Mouse (Mus musculus): Measurements from ENCODE around the gene Mbd6. TPM values are rescaled to one million over a fixed set of nuclear protein-coding genes. Genes with fewer than 3 reads are reported as not detected.

The Mbd6 gene
- polyA plus RNA-seq, 1 experiment from 2014 or later, result 19.5 TPM

DNA sequence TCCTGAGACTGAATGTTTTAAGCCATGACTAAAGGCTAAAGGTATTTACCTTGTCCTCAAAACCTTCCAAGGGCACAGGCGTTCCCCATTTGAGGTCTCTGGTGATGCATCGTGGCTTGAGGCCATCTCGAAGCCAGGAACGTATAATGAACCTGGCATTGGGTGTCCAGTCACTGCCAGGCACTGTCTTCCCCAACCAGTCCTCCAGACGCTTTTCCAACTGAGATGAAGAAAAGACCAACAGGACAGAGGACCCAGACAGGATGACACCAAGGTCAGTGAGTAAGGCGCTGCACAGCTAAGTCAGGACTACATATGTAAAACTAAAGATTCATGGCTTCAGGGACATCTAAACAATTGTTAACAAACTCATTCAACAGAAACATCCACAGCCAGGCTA lies 11.5 kb upstream of the Mbd6 start:
- 95% methylated on average over 6 of the region's 6 CpGs for WGBS (ENCODE audit: missing documents)

DNA sequence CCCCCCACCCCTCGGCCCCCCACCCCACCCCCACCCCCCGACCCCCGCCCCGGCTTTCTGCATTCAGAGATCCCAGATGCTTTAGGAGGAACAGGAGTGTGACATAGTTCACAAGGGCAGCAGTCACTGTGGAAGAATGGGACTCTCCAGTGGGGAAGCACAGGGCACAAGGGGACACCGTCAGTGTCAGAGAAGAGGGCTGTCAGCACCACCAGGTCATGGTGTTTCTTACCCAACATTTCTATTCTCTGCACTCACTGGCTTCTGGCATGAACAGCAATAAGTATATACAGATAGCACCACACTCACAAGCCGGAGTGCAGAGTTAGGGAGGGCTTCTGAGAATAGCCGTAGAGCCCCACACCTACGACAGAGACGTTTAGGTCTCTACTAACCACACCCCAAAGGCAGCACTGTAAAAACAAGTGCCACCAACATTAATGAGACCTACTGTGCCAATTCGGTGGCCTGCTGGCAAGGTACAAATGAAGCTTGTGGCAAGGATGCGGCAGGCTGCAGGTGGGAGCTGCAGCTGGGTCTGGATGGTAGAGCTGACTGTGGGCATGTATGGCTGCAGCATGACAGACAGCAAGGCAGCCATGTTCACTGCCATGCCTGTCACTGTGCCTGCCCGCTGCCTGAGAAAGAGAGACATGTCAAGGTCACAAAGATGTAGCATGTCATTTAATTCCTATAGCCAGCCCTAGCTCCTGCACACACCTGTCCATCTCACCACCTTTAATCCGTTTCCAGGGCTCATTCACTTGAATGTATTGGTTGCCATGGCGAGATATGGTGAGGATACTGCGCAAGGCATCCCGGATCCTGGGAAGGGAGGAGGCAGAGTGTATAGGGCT lies 8.4 kb upstream of the Mbd6 start:
- WGBS (ENCODE audit: missing documents), result 94% methylated on average over 12 of the region's 16 CpGs
- Histone ChIP-seq H3K27ac (no peak overlapping the region), H3K79me2 (ENCODE audit: inconsistent target) (peaks cover 32% of the 10 kb centered on the region), H3K36me3 (ENCODE audit: inconsistent target) (peaks cover 60% of the 10 kb centered on the region), H3K4me3 (ENCODE audit: inconsistent target) (no peak overlapping the region)

More for the DNA sequence above, 11.5 kb upstream of the Mbd6 start:
- Histone ChIP-seq H3K4me3 (ENCODE audit: inconsistent target) (no peak overlapping the region), H3K27ac (no peak overlapping the region), H3K79me2 (ENCODE audit: inconsistent target) (peaks cover under 1% of the 10 kb centered on the region; the same call in 1 of the 2 replicates), H3K36me3 (ENCODE audit: inconsistent target) (peaks cover 71% of the 10 kb centered on the region)

DNA sequence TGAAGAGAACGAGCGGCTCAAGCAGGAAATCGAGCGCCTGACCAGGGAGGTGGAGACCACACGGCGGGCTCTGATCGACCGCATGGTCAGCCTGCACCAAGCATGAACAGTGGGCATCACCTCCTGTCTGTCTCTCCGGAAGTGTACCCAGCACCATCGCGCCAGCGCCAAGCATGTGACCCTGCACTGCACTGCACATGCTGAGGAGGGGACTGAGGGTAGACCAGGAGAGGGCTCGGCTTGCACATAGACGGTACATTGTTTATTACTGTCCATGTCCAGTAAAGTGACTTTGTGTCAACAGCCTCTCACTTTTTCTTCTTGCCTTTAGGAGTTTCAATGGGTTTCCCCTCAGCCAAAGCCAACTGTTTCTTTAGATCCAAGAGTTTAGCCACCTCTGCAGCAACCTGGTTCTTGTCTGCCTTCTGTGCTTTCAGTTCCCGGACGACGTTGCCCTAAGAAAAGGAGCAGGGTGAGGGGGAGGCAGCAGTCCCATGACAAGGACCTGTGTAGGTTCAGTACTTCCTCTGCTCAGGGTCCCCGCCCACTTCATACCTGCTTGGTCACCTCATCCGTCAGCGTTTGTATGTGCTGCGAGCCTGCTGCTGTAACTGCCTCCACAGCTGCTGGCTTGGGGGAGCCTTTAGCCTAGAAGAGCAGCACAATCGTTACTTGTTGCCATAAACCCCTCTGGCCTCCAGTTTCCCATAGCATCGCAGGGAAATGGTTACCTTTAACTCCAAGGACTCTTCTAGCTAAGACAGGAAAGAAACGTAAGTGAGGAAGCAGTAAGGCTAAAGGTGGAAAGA lies 7.4 kb upstream of the Mbd6 start:
- H3K4me3 ChIP-seq (ENCODE audit: inconsistent target), result no peak overlapping the region
- H3K27ac ChIP-seq, result no peak overlapping the region
- peaks cover 57% of the 10 kb centered on the region for H3K36me3 ChIP-seq (ENCODE audit: inconsistent target)
- WGBS (ENCODE audit: missing documents), result 92% methylated on average over 24 of the region's 24 CpGs
- peaks cover 42% of the 10 kb centered on the region for H3K79me2 ChIP-seq (ENCODE audit: inconsistent target)

DNA sequence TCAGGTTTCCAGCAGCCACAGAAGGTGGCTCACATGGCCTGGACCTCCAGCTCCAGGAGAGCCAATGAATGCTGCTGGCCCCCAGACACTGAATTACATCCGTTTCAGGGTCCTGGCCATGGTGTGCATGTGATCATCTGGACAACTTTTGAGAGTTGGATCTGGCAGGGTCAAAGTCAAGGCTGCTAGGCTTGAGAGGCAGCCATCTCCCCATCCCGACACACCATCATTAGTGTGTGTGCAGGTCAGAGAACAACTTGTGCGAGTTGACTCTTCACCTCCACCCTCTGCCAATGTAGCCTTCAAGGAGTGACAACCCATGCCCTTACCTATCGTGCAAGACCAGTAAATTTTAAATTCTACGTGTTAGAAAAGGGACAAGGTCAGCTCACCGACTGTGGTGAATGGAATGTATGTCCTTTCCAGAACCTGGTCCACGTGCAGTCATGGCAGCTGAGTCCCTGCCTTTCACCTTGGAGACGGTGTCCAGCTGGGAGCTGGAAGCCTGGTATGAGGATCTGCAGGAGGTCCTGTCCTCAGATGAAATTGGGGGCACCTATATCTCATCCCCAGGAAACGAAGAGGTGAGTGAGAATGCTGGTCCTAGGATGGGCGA lies 6.2 kb upstream of the Mbd6 start:
- Histone ChIP-seq H3K79me2 (ENCODE audit: inconsistent target) (peaks cover 48% of the 10 kb centered on the region), H3K4me3 (ENCODE audit: inconsistent target) (no peak overlapping the region), H3K36me3 (ENCODE audit: inconsistent target) (peaks cover 51% of the 10 kb centered on the region), H3K27ac (no peak overlapping the region)
- 95% methylated on average over 10 of the region's 10 CpGs for WGBS (ENCODE audit: missing documents)

- H3K36me3 ChIP-seq (ENCODE audit: inconsistent target), result peaks cover 42% of the 10 kb centered on the region
- no peak overlapping the region for H3K4me3 ChIP-seq (ENCODE audit: inconsistent target)
- WGBS (ENCODE audit: missing documents), result 86% methylated on average over 3 of the region's 3 CpGs
- H3K79me2 ChIP-seq (ENCODE audit: inconsistent target), result peaks cover 48% of the 10 kb centered on the region
- 0 out of 2 replicates have a peak overlapping the region, but pooled peaks have one; percentile 97 for H3K27ac ChIP-seq
Observed at GRCm38 (mm10) chr10:127293590-127294113, 4.8 kb upstream of the Mbd6 start.

DNA sequence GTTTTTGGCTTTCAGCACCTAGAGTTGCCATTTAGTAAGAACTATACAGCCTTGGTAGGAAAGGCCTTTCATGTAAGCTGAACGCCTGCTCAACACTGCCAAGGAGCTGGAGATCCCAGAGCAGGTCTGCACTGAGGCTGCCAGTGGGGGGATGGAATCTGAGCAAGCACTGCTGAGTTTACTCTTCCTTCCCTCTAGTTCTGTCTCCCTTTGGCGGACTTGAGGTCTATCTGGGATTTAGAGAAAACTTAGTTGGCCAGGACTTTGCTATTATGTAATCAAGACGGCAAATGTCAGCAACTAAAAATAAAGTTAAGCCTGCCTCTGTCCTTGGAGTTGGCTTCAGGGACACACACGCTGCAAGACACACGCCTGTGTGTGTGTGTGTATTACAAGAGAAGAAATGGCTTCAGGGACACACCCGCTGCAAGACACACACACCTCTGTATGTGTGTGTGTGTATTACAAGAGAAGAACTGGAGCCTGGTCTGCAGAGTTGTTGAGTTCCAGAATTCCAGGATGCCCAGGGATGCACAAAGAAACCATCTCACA lies 4.2 kb upstream of the Mbd6 start:
- Histone ChIP-seq H3K4me3 (ENCODE audit: inconsistent target) (peak overlapping the region; percentile 94), H3K79me2 (ENCODE audit: inconsistent target) (peaks cover 49% of the 10 kb centered on the region), H3K27ac (peak overlapping the region; percentile 97), H3K36me3 (ENCODE audit: inconsistent target) (peaks cover 42% of the 10 kb centered on the region)
- WGBS (ENCODE audit: missing documents), result 47% methylated on average over 6 of the region's 6 CpGs

GRCm38 (mm10) chr10:127291881-127292638 lies 3.2 kb upstream of the Mbd6 start:
- peaks cover 59% of the 10 kb centered on the region for H3K79me2 ChIP-seq (ENCODE audit: inconsistent target)
- WGBS (ENCODE audit: missing documents), result 15% methylated on average over 5 of the region's 5 CpGs
- peaks cover 37% of the 10 kb centered on the region for H3K36me3 ChIP-seq (ENCODE audit: inconsistent target)
- H3K27ac ChIP-seq, result peak overlapping the region; percentile 97
- peak overlapping the region; percentile 94 for H3K4me3 ChIP-seq (ENCODE audit: inconsistent target)

- peak overlapping the region; percentile 97 for H3K27ac ChIP-seq
- WGBS (ENCODE audit: missing documents), result 4% methylated on average over 19 of the region's 19 CpGs
- peaks cover 37% of the 10 kb centered on the region for H3K36me3 ChIP-seq (ENCODE audit: inconsistent target)
- peaks cover 67% of the 10 kb centered on the region for H3K79me2 ChIP-seq (ENCODE audit: inconsistent target)
- peak overlapping the region; percentile 94 for H3K4me3 ChIP-seq (ENCODE audit: inconsistent target)
Observed at GRCm38 (mm10) chr10:127290930-127291880, 2.4 kb upstream of the Mbd6 start.

DNA sequence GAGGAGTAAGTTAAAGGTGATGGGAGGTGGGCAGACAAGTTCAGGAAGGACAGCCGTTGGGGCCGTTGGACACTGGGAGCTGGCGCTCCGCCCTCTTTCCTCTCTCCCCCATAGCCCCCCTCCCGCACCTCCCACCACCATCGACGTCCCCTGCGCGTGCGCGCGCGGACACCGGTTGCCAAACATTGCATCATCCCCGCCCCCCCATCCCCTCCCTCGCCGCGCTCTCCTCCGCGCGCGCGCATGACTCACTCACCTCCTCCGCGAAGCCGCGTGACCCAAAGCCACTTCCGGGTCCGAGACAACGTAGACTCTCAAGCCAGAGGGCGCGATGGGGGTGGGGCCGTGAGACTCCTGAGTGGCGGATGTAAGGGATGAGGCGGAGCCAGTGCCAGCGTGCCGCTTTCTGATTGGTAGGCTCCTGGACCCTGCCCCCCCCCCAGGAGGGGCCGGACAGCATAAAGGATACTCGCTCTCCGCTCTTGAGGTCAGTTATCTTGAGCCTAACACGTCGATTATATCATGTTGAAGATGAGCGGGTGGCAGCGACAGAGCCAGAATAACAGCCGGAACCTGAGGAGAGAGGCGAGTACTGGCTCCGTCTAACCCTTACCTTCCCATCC lies 1.6 kb upstream of the Mbd6 start:
- 2% methylated on average over 45 of the region's 47 CpGs for WGBS (ENCODE audit: missing documents)
- peaks cover 31% of the 10 kb centered on the region for H3K36me3 ChIP-seq (ENCODE audit: inconsistent target)
- H3K27ac ChIP-seq, result peak overlapping the region; percentile 99

DNA sequence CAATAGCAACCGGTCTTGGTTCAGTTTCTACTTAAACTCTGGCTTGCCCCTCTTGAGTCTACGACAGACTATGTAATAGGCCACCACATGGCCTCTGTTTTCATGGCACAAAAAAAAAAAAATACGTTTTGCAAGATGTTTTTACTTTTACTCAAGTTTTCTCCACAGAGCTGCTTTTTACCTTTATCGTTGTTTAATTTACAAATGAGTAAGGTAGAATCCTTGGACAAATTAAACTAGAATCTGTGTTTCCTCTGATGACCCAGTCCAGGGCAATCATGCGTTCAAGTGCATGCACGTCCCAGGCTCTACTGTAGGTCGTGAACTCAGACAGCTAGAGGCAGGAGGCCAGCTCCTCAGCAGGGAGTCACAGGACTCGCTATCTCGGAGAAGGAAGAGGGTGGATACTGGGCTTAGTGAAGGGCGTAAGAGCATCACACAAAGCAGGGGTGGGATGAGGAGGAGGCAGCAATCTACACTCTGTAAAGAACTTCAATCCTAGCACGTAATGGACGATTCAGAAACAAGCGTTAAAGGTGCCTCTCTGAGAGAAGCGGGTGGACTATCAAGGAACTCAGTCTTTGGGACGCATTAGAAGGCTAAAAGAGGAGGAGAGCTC lies 864 bp upstream of the Mbd6 start:
- peak overlapping the region; percentile 27 for H3K4me3 ChIP-seq (ENCODE audit: inconsistent target)
- peak overlapping the region; percentile 99 for H3K27ac ChIP-seq
- peaks cover 28% of the 10 kb centered on the region; the same call in 1 of the 2 replicates for H3K36me3 ChIP-seq (ENCODE audit: inconsistent target)
- 2% methylated on average over 15 of the region's 15 CpGs for WGBS (ENCODE audit: missing documents)
- H3K79me2 ChIP-seq (ENCODE audit: inconsistent target), result peaks cover 76% of the 10 kb centered on the region

More for the DNA sequence above, 1.6 kb upstream of the Mbd6 start:
- Histone ChIP-seq H3K4me3 (ENCODE audit: inconsistent target) (peak overlapping the region; percentile 94), H3K79me2 (ENCODE audit: inconsistent target) (peaks cover 75% of the 10 kb centered on the region)

- Histone ChIP-seq H3K27ac (peak overlapping the region; percentile 92), H3K36me3 (ENCODE audit: inconsistent target) (peaks cover 25% of the 10 kb centered on the region; the same call in 1 of the 2 replicates), H3K4me3 (ENCODE audit: inconsistent target) (peak overlapping the region; percentile 82), H3K79me2 (ENCODE audit: inconsistent target) (peaks cover 72% of the 10 kb centered on the region)
- WGBS (ENCODE audit: missing documents), result 1% methylated on average over 14 of the region's 28 CpGs
Observed at GRCm38 (mm10) chr10:127288328-127288799, 454 bp downstream of the Mbd6 start.

GRCm38 (mm10) chr10:127287936-127288293 lies 903 bp downstream of the Mbd6 start:
- Histone ChIP-seq H3K36me3 (ENCODE audit: inconsistent target) (peaks cover 29% of the 10 kb centered on the region), H3K27ac (peak overlapping the region; percentile 92), H3K4me3 (ENCODE audit: inconsistent target) (peak overlapping the region; percentile 82), H3K79me2 (ENCODE audit: inconsistent target) (peaks cover 68% of the 10 kb centered on the region)
- WGBS (ENCODE audit: missing documents), result 0% methylated on average over 3 of the region's 3 CpGs
